Mouse (Mus musculus) gastrocnemius, postnatal 14 days (tissue): ENCODE results near the gene Pgpep1l. TPM values are rescaled to one million over a fixed set of nuclear protein-coding genes. Genes with fewer than 3 reads are reported as not detected.

Experiments used
- DNase-seq: peaks from one replicate; pipeline ENCODE4 v3.0.0; 2021; ENCODE audit warnings: mixed read lengths
- intact Hi-C: fragments of 180-260 bp; cut with DNase I; formaldehyde crosslinking; loops from one replicate; pipeline ENCODE4 v1.15.1; 2025; ENCODE audit warnings: low total_unique reads
- total RNA-seq, 2 experiments: library from RNA; stranded (reverse); gene quantifications; 2 replicates each; pipeline ENCODE4 v1.2.3; 2021

Gene Pgpep1l
- total RNA-seq, 2 experiments from 2014 or later, result 8.4 to 9.2 TPM

DNA sequence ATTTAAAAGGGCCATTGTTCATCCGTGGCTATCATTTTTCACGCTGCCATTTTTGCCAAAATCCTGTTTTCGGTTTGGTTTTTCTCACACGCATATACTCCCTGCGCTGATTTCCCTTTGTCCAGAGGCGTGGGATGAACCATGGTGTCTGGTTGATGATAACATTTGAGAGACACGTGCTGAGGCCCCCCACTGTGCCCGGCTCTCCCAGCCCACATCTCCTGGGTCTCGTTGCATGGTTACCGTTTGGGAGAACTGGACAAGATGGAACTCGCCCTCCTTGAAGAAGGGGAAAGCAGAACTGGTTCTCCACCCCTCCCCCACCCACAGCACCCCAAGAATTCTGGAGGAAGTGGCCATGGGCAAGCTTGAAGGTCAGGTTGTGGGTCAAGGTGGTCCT is 37.0 kb downstream of the Pgpep1l start:
- DNase-seq, result no peak
- intact Hi-C loops, result loop anchor here (5.0 kb wide), 1 partner anchor 35 kb away; the partner anchor contains the start of gene Pgpep1l

DNA sequence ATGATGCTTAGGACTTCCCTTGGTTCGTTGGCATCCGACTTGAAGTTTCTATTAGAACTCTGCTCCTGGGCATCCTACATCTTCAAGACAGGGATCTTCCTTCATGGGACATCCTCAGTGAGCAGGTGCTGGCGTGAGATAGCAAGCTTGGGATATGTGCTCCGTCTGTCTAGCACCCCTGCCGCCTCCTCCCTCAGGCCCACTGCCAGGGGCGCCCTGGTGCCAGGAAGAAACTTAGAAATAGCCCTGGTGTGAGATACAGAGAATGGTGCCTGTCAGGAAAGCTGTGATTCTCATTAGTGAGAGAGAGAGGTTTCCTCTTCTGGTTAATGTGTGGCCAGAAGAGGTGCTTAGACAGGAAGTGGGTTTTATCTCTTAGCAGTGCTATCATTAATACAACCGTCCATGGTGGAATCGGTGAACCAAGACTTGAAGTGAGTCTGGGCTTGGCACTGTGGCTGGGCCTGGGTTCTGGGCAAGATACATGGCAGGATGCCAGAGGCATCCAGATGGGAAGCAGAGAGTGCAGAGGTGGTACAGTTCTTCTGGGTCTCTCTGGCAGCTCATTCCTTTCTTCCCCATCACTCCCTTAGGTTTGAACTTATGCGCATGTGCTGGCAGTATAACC is 38.5 kb downstream of the Pgpep1l start:
- intact Hi-C loops, result loop anchor here (5.0 kb wide), 1 partner anchor 37 kb away; the partner anchor contains the start of gene Pgpep1l
- DNase-seq, result no peak

DNA sequence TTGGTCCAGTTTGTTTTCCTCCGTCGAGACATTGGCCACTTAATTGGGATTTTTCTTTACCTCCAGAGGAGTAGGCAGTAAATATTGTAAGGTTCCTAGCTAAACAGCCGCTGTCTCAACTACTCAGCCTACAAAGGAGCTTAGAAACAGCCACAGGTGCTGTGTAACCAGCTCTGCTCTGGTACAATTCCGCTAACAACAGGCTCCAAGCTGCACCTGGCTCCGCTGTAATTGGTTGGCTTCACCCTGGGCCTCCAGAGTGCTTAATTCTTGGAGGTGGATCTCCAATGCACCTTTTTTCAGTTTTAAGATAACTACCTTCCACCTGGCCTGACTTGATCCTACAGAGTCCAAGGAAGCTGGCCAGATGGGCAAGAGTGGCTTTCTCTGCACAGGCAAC is 40.0 kb downstream of the Pgpep1l start:
- no peak for DNase-seq
- intact Hi-C loops, result no loop called here

DNA sequence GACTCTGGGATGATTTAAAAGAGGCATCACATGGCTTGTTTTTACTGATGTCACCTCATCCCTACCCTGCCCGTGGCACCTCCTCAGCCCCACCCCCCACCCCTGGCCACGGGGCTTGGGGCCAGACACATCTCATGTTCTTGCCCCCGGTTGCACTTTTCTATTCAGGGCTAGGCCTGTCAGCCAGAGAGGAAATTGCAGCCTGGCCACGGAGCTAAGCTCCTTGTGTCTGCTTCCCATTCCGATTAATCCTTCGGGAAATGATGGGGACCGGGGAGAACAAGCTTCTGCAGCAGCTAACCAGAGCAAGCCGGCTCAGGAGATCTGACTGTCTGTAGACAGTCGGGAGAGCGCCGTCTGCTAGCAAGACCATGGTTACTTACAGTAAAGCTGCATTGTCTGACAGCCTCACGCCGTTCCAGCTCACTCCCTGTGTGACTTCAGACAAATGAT is 40.7 kb downstream of the Pgpep1l start:
- intact Hi-C loops, result no loop called here
- peak; percentile 84 for DNase-seq

DNA sequence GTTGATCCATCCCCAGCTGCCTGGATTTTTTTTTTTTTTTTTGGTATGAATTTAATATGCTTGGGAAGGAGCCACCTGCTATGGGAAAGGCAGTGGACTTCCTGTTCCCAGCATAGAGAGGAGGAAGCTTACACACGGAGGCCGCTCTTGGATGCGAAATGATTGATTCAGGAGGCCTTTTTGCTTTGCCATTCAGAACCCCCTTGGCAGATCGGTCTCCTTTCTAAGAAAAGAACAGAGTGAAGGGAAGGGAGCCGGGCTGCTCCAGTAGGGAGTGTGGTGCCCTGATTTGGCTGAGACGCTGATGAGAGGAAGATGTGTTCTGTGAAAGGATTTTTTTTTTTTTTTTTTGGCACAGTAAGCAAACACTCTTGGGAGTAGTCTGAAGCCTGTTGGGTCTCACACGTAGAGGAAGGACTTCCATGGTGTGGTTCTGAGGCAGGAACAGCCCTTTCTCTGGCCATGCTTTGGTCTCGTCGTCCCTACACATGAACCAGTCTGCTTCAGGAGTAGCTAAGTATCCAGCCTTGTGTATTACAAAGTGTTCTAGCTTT is 42.3 kb downstream of the Pgpep1l start:
- no peak for DNase-seq
- intact Hi-C loops, result no loop called here

DNA sequence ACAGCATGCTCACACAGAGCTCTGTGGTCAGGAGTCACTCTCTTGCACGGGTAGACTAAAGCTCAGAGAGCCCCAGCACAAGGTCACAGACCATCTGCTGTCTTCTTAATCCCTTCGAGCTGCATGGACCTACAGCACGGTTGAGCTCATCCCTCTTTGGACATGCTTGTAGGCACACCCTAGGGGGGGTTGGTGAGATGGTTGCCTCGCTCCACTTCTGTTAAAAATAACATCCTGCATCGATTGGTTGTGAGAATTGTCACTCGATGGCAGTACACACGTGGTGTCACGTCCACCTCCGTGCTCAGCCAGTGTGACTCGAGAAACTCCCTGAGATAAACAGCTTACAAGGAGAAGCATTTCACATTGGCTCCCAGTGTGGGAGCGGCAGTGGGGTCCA is 45.2 kb downstream of the Pgpep1l start:
- DNase-seq, result no peak
- intact Hi-C loops, result loop anchor here (10.0 kb wide), 1 partner anchor 86 kb away; no protein-coding TSS in a partner anchor

DNA sequence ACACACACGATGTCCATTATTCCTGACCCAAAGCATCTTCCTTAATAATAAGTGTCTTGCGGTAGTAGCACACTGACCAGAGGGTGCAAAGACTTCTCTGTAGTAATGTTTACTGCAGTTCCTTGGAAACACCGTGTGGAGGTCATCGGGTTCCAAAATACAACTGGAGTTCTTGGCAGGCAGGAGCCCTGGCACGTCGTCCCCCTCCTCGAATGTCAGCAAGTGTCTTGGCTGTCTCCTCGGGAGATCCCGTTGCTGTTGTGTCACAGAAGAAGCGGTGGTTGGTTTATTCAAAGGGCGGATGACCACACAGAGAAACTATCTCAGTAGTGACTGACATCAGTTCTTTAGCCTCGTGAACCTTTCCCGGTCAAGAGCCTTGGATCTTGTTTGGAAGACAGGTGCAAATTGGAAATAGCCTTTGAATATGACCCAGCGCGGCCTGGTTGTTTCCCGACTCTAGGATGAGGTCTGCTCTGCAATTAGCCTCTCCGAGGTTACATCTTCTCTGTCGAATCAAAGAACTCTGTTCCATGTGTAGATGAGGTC is 48.4 kb downstream of the Pgpep1l start:
- intact Hi-C loops, result loop anchor here (10.0 kb wide), 1 partner anchor 89 kb away; no protein-coding TSS in a partner anchor
- DNase-seq, result peak; percentile 84

DNA sequence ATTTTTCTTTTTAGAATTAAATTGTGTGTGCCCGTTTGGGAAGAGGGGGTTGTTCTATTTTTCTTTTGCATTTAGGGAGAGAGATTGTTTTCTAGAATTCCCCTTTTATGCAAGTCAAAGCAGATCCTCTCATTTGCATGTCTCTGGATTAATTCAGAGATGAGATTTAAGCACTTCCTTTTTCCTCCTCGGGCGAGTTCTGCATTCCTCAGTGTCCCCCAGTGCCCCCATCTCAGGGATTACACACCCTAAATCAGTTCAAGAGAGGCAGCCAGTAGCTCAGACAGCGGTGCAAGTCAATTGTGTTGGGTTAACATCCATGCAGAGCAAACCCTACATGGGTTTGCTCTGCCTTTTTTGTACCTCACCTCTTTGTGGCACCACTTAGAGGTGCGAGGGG is 50.2 kb downstream of the Pgpep1l start:
- intact Hi-C loops, result loop anchor here (10.0 kb wide), 1 partner anchor 91 kb away; no protein-coding TSS in a partner anchor

DNA sequence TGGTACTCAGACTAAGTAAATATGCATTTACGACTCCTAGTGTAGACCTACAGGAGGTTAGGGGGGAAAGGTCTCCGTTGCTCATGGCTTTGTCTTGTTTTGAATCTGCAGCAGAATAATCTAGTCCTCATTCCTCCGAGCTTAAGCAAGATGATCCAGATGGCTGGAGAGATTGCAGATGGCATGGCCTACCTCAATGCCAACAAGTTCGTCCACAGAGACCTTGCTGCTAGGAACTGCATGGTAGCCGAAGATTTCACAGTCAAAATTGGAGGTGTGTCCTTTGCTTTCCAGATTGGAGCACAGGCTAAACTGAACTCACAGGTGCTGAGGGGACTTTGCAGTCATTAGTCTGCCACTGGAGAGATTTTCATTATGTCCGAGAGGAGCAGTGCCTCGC is 52.1 kb downstream of the Pgpep1l start:
- intact Hi-C loops, result loop anchor here (10.0 kb wide), 1 partner anchor 93 kb away; no protein-coding TSS in a partner anchor
- DNase-seq, result no peak

More for the DNA sequence above, 50.2 kb downstream of the Pgpep1l start:
- DNase-seq, result no peak

DNA sequence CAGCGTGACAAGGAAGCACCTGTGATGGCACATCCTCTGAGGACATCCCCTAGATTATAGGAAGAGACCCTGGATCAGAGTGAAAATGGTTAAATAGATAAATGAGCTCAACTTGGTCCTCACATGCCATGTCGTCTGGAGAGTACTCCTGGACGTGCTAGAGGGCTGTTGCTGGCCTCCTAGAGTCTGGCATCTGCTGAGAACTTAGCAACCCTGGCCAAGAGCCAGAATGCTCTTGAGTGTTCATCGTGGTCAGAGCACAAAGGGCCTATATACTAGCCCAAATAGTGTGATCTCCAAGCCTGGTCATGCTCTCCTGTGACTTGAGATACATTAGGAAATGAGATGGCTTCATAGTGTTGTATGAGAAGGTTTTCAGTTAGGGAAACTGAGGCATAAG is 53.6 kb downstream of the Pgpep1l start:
- intact Hi-C loops, result loop anchor here (10.0 kb wide), 1 partner anchor 94 kb away; no protein-coding TSS in a partner anchor
- no peak for DNase-seq

DNA sequence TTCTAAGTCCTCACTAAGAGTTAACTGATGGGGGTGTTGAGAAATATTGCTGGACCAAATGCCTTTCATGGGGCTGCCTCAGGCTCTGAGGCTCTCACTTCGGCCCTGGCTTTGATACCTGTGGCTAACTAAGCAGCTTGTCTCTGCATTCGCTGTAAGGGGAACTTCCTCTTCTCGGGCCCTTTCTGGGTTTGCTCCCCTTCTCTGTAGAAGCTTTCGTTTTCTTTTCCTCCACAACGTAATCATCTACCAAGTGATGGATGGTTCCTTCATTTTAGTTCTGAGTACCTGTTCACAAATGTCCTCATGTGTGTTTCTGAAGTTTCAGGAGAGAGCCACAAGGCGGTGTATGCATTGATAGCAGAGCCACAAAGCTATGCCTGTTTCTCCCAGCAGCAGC is 55.0 kb downstream of the Pgpep1l start:
- DNase-seq, result no peak
- intact Hi-C loops, result no loop called here

DNA sequence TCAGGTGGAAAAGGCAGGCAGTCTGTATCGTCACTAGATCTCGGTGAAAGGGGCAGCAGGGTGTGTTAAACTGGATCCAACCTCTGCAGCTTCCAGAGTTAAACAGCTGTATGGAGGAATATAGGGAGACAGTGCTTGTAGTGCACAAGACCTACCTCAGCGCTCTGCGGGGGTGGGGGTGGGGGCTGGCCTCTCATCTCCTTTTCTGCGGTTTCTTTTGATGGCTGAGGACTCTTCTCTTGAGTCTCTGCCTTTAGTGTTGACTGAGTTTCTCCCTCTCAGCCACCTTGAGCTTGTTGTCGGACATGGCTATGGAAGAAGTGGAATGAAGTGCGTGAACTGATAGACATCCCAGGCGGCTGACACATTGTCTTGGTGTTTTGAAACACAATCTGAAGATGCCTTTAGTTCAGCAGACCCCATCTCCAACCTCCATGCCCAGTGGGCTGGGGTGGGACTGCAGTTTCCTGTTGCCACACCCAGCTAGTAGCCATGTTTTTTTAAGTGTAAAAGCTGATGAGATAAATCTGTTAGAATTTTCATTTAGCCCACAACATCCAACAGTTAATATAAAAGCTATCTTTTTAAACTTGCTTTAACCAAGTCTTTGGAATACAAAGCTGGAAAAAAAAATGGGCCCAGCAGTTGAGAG is 58.1 kb downstream of the Pgpep1l start:
- intact Hi-C loops, result no loop called here
- no peak for DNase-seq

DNA sequence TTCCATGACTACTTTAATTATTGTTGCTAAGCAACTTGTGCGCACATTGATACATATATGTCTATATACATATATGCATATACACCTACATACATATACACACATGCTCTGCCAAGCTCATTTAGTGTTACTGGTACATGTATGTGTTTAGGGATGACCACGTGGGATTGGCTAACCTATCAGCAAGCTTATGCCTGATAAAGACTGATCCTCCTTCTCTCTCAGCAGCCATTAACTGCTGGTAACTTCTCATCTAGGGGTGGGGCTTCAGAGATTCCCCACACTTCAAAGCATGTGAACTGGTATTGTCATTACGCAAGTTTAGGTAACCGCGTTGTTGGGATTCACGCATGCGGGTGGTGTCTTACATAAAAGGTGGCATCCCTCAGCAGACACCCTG is 64.4 kb downstream of the Pgpep1l start:
- DNase-seq, result no peak
- intact Hi-C loops, result no loop called here

DNA sequence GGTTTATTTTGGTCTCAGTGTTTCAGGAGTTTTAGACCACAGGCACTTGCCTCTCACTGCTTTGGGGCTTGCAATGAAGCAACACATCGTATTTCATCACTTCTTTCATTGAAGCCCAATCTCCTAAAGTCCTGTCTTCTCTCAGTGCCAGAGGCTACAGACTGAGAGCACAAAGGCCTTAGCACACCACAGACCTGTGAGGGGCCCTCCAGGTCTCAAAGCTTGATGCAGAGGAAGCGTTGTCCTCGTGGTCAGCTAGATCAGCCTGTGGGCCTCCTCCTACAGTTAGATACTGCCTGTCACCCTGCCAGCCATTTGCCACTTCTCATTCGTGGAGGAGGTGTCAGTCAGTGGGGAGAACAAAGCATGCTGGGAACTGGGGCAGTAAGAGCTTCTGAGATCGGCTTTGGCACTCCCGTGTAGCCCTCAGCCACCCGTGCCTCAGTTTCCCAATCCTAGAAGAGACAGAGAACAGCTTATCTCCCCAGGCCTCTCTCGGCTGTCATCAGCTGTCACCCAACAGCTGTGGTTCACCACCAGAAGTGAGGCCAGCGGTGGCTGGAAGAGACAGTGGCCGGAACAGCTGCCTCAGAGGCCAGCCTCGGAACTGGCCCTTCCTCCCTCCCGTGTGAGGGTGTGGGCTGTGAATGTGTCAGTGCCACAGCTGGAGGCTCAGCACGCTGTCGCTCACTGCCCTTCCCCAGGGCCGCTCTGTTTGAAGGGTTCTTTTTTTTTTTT is 69.9 kb downstream of the Pgpep1l start:
- intact Hi-C loops, result no loop called here
- DNase-seq, result no peak

DNA sequence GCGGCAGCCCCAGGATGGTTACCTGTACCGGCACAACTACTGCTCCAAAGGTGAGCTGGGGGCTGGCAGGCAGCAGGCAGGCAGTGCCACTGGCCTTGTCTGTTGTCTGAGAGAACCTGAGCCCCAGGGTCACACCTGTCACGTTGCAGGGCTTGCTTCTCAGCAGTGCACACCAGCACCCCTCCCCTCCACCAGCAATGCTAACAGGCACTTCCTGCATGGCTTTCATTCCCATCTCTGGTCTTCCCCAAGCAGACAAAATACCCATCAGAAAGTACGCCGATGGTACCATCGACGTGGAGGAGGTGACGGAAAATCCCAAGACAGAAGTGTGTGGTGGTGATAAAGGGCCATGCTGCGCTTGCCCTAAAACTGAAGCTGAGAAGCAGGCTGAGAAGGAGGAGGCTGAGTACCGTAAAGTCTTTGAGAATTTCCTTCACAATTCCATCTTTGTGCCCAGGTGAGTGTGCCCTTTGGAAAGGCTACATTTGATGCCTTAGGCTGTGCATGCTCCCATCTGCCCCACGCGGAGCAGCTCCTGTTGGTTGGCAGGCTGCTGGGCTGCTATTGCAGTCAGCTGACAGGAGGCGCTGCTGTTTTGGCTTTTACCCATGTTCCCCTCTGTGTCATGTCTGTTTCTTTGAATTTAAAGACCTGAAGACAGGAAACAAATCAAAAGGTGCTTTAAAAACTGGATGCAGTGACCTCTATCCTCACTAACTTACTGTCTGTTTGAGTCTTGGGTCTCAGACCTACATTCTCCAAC is 74.2 kb downstream of the Pgpep1l start:
- DNase-seq, result no peak
- intact Hi-C loops, result no loop called here

DNA sequence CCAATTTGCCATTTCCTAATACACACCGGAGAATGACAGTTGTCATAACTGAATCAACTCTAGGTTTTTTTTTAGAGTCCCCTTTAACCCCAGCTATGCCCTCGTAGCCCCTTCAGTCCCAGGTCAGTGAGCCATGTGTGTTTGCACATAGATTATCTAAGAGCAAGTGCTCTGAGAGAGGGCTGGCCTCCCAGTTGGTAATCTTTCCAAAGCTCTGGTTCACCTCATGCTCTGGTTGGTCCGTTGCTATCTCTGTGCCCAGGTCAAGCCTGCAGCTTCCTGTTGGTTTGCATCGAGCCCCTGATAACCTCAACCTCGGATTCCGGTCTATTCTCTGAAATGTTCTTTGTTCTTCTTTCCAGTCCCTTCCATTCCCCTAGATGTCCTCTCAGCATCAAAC is 74.8 kb downstream of the Pgpep1l start:
- no peak for DNase-seq
- intact Hi-C loops, result no loop called here
